Mouse (Mus musculus): ENCODE results near the gene Olfr2.

- no peak for TF ChIP-seq CTCF (IDR thresholded peaks at IDR 0.05; ENCODE audit: low read depth)
- TF ChIP-seq EP300 (IDR thresholded peaks at IDR 0.05; ENCODE audit: low read depth): no peak
These were observed 57.7 kb downstream of the Olfr2 start, which contains the start of gene Olfr710 for GRCm38 (mm10) chr7:106948212-106948611.

Measured in liver, postnatal 0 days (tissue).